Comparison of ENCODE assay signal across 9 mouse cellular contexts in genomic region chr7:45739162-45739763, GRCm38 (mm10). TPM values are rescaled to one million over a fixed set of nuclear protein-coding genes. Genes with fewer than 3 reads are reported as not detected.
DNase-seq lines count a peak whose midpoint lies in the region; ATAC-seq and TF ChIP-seq lines count a peak whose summit lies in the region.
"Had no signal": no experiment of that assay in that cellular context is flagged by ENCODE, and none has a peak within 500 bp of the region (broad histone marks: within the 10 kb centered on the region; RNA-seq: fewer than 3 reads in every experiment).

No protein-coding gene starts in this region.

- no peaks in the 10 kb centered on the region for H3K36me3 ChIP-seq in ES-E14 (ENCODE audit: control insufficient read depth, insufficient read depth, low read length, poor library complexity, severe bottlenecking)
- H3K36me3 ChIP-seq in embryonic facial prominence, embryonic 15.5 days = no peaks in the 10 kb centered on the region
- H3K36me3 ChIP-seq in lung, postnatal 0 days (ENCODE audit: insufficient read depth, low read length) = no peaks in the 10 kb centered on the region

- DNase-seq in ES-E14 (ENCODE audit: low read depth, low spot score) = no peak
- peak; percentile 70 to 85 for DNase-seq in layer of hippocampus, adult 8-10 months (ENCODE audit: low spot score in 2 of 2)
- DNase-seq in lung, postnatal 0 days (ENCODE audit: low spot score) = peak; percentile 92
- DNase-seq in retina, embryonic 14.5 days (ENCODE audit: low spot score) = peak; percentile 88
- DNase-seq in thymus, postnatal 4 days = peak; percentile 91

- ATAC-seq in embryonic facial prominence, embryonic 15.5 days (ENCODE audit: insufficient number of reproducible peaks, low FRiP score, low TSS enrichment, low read depth) = peak; percentile 61; the same call in 1 of the 2 replicates
- ATAC-seq in hematopoietic stem cell, adult 5-6 weeks (replicated peaks in 1 of 2; ENCODE audit: insufficient read depth in 1 of 2, low FRiP score in 2 of 2, low TSS enrichment in 1 of 2, low read depth in 1 of 2, poor library complexity in 2 of 2, severe bottlenecking in 2 of 2) = peak; percentile 54 to 68; a peak in 2 of 4 replicates
- ATAC-seq in lung, postnatal 0 days = peak; percentile 75

- H3K9me3 ChIP-seq in ES-E14 (ENCODE audit: control insufficient read depth, insufficient read depth, low read depth, low read length) = no peaks in the 10 kb centered on the region
- H3K9me3 ChIP-seq in embryonic facial prominence, embryonic 15.5 days (replicated peaks) = no peaks in the 10 kb centered on the region
- H3K9me3 ChIP-seq in lung, postnatal 0 days (ENCODE audit: low read length) = no peaks in the 10 kb centered on the region

- no peak overlapping the region for H3K4me3 ChIP-seq in ES-E14 (ENCODE audit: insufficient read depth in 1 of 2, low read depth in 1 of 2, low read length in 2 of 2, poor library complexity in 1 of 2, severe bottlenecking in 1 of 2)
- no peak overlapping the region for H3K4me3 ChIP-seq in bone marrow, adult 2 months (replicated peaks; ENCODE audit: control insufficient read depth, low read depth, low read length)
- no peak overlapping the region for H3K4me3 ChIP-seq in embryonic facial prominence, embryonic 15.5 days (replicated peaks)
- H3K4me3 ChIP-seq in lung, postnatal 0 days (ENCODE audit: low read depth, low read length) = no peak overlapping the region

- TF ChIP-seq CTCF in bone marrow, adult 2 months (IDR thresholded peaks at IDR 0.05; ENCODE audit: control insufficient read depth, insufficient read depth, low read length) = peak; percentile 74
- peak; percentile 94 for TF ChIP-seq CTCF in lung, postnatal 0 days (IDR thresholded peaks at IDR 0.05)

- TF ChIP-seq EP300 in lung, postnatal 0 days (IDR thresholded peaks at IDR 0.05) = no peak

- H3K27me3 ChIP-seq in embryonic facial prominence, embryonic 15.5 days = no peaks in the 10 kb centered on the region
- no peaks in the 10 kb centered on the region for H3K27me3 ChIP-seq in lung, postnatal 0 days (replicated peaks; ENCODE audit: insufficient read depth, low read length)

- no peak overlapping the region for H3K9ac ChIP-seq in ES-E14 (ENCODE audit: insufficient read depth, low read depth, low read length, poor library complexity, severe bottlenecking)
- H3K9ac ChIP-seq in embryonic facial prominence, embryonic 15.5 days = no peak overlapping the region
- H3K9ac ChIP-seq in lung, postnatal 0 days (replicated peaks; ENCODE audit: low read depth) = no peak overlapping the region

- H3K4me1 ChIP-seq in ES-E14 (ENCODE audit: control insufficient read depth in 2 of 2, insufficient read depth in 2 of 2, low read length in 2 of 2, poor library complexity in 1 of 2) = peaks cover 0 to 3% of the 10 kb centered on the region in 2 experiments; a peak in 1 of 4 replicates
- H3K4me1 ChIP-seq in bone marrow, adult 2 months (ENCODE audit: control insufficient read depth, insufficient read depth, low read length) = peaks cover 4% of the 10 kb centered on the region; the same call in 1 of the 2 replicates
- H3K4me1 ChIP-seq in embryonic facial prominence, embryonic 15.5 days = 0 out of 2 replicates have a peak, but pooled peaks cover 5% of the 10 kb centered on the region
- H3K4me1 ChIP-seq in lung, postnatal 0 days (ENCODE audit: insufficient read depth, low read depth, low read length) = no peaks in the 10 kb centered on the region

- no peak overlapping the region for H3K4me2 ChIP-seq in embryonic facial prominence, embryonic 15.5 days (replicated peaks)
- H3K4me2 ChIP-seq in lung, postnatal 0 days (replicated peaks; ENCODE audit: low read depth, low read length) = no peak overlapping the region

- no peak overlapping the region for H3K27ac ChIP-seq in ES-E14 (ENCODE audit: insufficient read depth, low read depth, low read length, poor library complexity, severe bottlenecking)
- no peak overlapping the region for H3K27ac ChIP-seq in bone marrow, adult 2 months (ENCODE audit: control insufficient read depth, insufficient read depth, low read depth, low read length, poor library complexity)
- no peak overlapping the region for H3K27ac ChIP-seq in embryonic facial prominence, embryonic 15.5 days (replicated peaks)
- no peak overlapping the region for H3K27ac ChIP-seq in lung, postnatal 0 days (ENCODE audit: low read length)

- 8% methylated on average over 9 of the region's 9 CpGs for WGBS in bone marrow, adult 2 months
- WGBS in embryonic facial prominence, embryonic 15.5 days = 6% methylated on average over 9 of the region's 9 CpGs
- WGBS in lung, postnatal 0 days = 10% methylated on average over 9 of the region's 9 CpGs

- TF ChIP-seq POLR2A in bone marrow, adult 2 months (IDR thresholded peaks at IDR 0.05; ENCODE audit: borderline replicate concordance, control insufficient read depth, low read depth, low read length) = no peak

- in situ Hi-C loops in ES-E14 (cut with MboI; ENCODE audit: low sequenced_read_pairs in 2 of 2, unreplicated experiment in 2 of 2) = loop anchor here (10.0 to 25.0 kb wide), 2 partner anchors 66 to 198 kb away; no protein-coding TSS in a partner anchor

TF ChIP-seq in ES-E14, 5 proteins besides CTCF, POLR2A, EP300 and RAD21:
- peak; percentile 13; the same call in 1 of the 2 replicates for TF ChIP-seq ZC3H11A (IDR thresholded peaks at IDR 0.05; ENCODE audit: borderline replicate concordance, low read depth, low read length)
- TF ChIP-seq ZNF384 (IDR thresholded peaks at IDR 0.05; ENCODE audit: low read depth, low read length) = no peak

RNA-seq across cellular contexts. Expression of gene Spaca4, which starts 13.7 kb away (rescaled TPM):
- 0.76 and 1.7 TPM in 2 replicates for total RNA-seq in ES-E14 (2012; rRNA removed)
- not detected in 2 replicates for polyA plus RNA-seq in bone marrow, adult 2 months (2011; ENCODE audit: insufficient read depth, insufficient read length, low replicate concordance, missing spikeins)
- polyA plus RNA-seq in embryonic facial prominence, embryonic 15.5 days (2015; fragmentation: Nextera tagmentation; extraction: Ambion mirVana) = 0.24 and 0.25 TPM in 2 replicates
- not detected in 2 replicates for total RNA-seq in hematopoietic stem cell, adult 5-6 weeks (2017)
- total RNA-seq in layer of hippocampus, adult 8-10 months (2022) = not detected
- polyA plus RNA-seq in lung, postnatal 0 days (2015; fragmentation: Nextera tagmentation; extraction: Ambion mirVana) = not detected in 2 replicates
- total RNA-seq: left cerebral cortex, adult 8-10 months had no signal

RNA-seq across cellular contexts. Expression of gene Fam83e, which starts 18.3 kb away (rescaled TPM):
- total RNA-seq in ES-E14 (2012; rRNA removed) = 6.1 and 6.6 TPM in 2 replicates
- polyA plus RNA-seq in bone marrow, adult 2 months (2011; ENCODE audit: insufficient read depth, insufficient read length, low replicate concordance, missing spikeins) = 1.1 TPM in 1 of 2 replicates, not detected in the other
- polyA plus RNA-seq in embryonic facial prominence, embryonic 15.5 days (2015; fragmentation: Nextera tagmentation; extraction: Ambion mirVana) = 2.1 and 3.2 TPM in 2 replicates
- 0.79 and 1.8 TPM in 2 replicates for total RNA-seq in hematopoietic stem cell, adult 5-6 weeks (2017)
- under 1 TPM in 3 of 4 experiments, not detected in 1; 0.18 to 0.41 (median 0.19) TPM for total RNA-seq in layer of hippocampus, adult 8-10 months (2022)
- polyA plus RNA-seq in lung, postnatal 0 days (2015; fragmentation: Nextera tagmentation; extraction: Ambion mirVana) = 1.7 and 2.3 TPM in 2 replicates

RNA-seq across cellular contexts. Expression of gene Sphk2, which starts 21.5 kb away (rescaled TPM):
- 18.7 and 21.5 TPM in 2 replicates for total RNA-seq in ES-E14 (2012; rRNA removed)
- 12.9 and 24.4 TPM in 2 replicates for polyA plus RNA-seq in bone marrow, adult 2 months (2011; ENCODE audit: insufficient read depth, insufficient read length, low replicate concordance, missing spikeins)
- polyA plus RNA-seq in embryonic facial prominence, embryonic 15.5 days (2015; fragmentation: Nextera tagmentation; extraction: Ambion mirVana) = 38.4 and 43.4 TPM in 2 replicates
- 8.2 and 10.9 TPM in 2 replicates for total RNA-seq in hematopoietic stem cell, adult 5-6 weeks (2017)
- 10 to 100 TPM; 28.1 to 36.7 (median 32.7) TPM for total RNA-seq in layer of hippocampus, adult 8-10 months (2022)
- polyA plus RNA-seq in lung, postnatal 0 days (2015; fragmentation: Nextera tagmentation; extraction: Ambion mirVana) = 17.9 and 18.2 TPM in 2 replicates

RNA-seq across cellular contexts. Expression of gene Rpl18, which starts 24.0 kb away (rescaled TPM):
- 3,487 and 5,312 TPM in 2 replicates for total RNA-seq in ES-E14 (2012; rRNA removed)
- 845 and 916 TPM in 2 replicates for polyA plus RNA-seq in bone marrow, adult 2 months (2011; ENCODE audit: insufficient read depth, insufficient read length, low replicate concordance, missing spikeins)
- polyA plus RNA-seq in embryonic facial prominence, embryonic 15.5 days (2015; fragmentation: Nextera tagmentation; extraction: Ambion mirVana) = 1,062 and 1,100 TPM in 2 replicates
- total RNA-seq in hematopoietic stem cell, adult 5-6 weeks (2017) = 1,764 and 1,816 TPM in 2 replicates
- 100 to 1,000 TPM; 385 to 434 (median 409) TPM for total RNA-seq in layer of hippocampus, adult 8-10 months (2022)
- polyA plus RNA-seq in lung, postnatal 0 days (2015; fragmentation: Nextera tagmentation; extraction: Ambion mirVana) = 720 and 782 TPM in 2 replicates

RNA-seq across cellular contexts. Expression of gene Dbp, which starts 34.4 kb away (rescaled TPM):
- 10.0 and 10.6 TPM in 2 replicates for total RNA-seq in ES-E14 (2012; rRNA removed)
- 8.6 and 19.3 TPM in 2 replicates for polyA plus RNA-seq in bone marrow, adult 2 months (2011; ENCODE audit: insufficient read depth, insufficient read length, low replicate concordance, missing spikeins)
- polyA plus RNA-seq in embryonic facial prominence, embryonic 15.5 days (2015; fragmentation: Nextera tagmentation; extraction: Ambion mirVana) = 6.8 and 7.0 TPM in 2 replicates
- 11.5 and 25.3 TPM in 2 replicates for total RNA-seq in hematopoietic stem cell, adult 5-6 weeks (2017)
- 100 to 1,000 TPM in 2 of 4 experiments, 10 to 100 TPM in 2; 76.7 to 136 (median 109) TPM for total RNA-seq in layer of hippocampus, adult 8-10 months (2022)
- 6.8 and 9.4 TPM in 2 replicates for polyA plus RNA-seq in lung, postnatal 0 days (2015; fragmentation: Nextera tagmentation; extraction: Ambion mirVana)
